Mouse (Mus musculus): ENCODE measurements around the gene Anp32a.

DNA sequence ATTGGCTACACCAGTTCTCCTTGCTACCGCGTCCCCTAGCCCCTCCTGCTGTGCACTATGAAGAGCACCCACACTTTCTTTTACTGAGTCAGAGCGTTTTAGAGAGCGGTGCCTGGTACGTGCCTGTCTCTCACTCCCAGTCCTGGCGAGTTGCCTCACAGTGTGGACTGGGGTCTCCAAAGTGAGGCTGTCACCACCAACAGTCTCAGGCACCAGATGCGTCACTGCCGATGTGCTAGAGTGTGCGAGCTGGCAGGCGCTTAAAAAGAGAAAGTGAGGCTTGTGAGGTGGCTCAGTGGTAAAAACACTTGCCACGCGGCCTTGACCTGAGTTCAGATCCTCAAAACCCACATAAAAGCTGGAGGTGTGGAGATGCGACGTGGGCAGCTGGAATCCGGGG, 8.2 kb downstream of the Anp32a start:
- no peak for TF ChIP-seq CTCF (IDR thresholded peaks at IDR 0.05)
- no peak for TF ChIP-seq EP300 (IDR thresholded peaks at IDR 0.05)

All from lung, postnatal 0 days (tissue).